Mouse (Mus musculus) ES-E14 (cell line): Measurements from ENCODE around the gene Gm17720. TPM values are rescaled to one million over a fixed set of nuclear protein-coding genes. Genes with fewer than 3 reads are reported as not detected.
"Not testable (repeated sequence)": the region's sequence is repeated elsewhere in the genome, so short reads cannot be mapped to it uniquely, and the experiment has no call there.

Source experiments
- DNase-seq: peaks from one replicate; pipeline ENCODE4 v3.0.0-alpha.2; 2013; ENCODE audit warnings: low read depth, low spot score
- H3K27ac ChIP-seq: 2 replicates; pipeline ENCODE4 v1.5.1; 2012; ENCODE audit warnings: low read depth, mild to moderate bottlenecking, low read length, moderate library complexity, mixed read lengths; ENCODE audit not compliant: poor library complexity, insufficient read depth, severe bottlenecking
- H3K36me3 ChIP-seq: 2 replicates; pipeline ENCODE4 v1.6.1; 2012; ENCODE audit warnings: mild to moderate bottlenecking, low read length, moderate library complexity, mixed read lengths; ENCODE audit not compliant: control insufficient read depth, poor library complexity, insufficient read depth, severe bottlenecking
- H3K4me1 ChIP-seq, 2 experiments: fragments of 150-350 bp in 1 of 2; sonication (generic) in 1 of 2; 2 replicates each; pipeline ENCODE4 v1.6.1; 2012; ENCODE audit warnings: low read length in 2 of 2, mild to moderate bottlenecking in 1 of 2, mixed read lengths in 1 of 2; ENCODE audit not compliant: control insufficient read depth in 2 of 2, insufficient read depth in 2 of 2, poor library complexity in 1 of 2
- H3K4me3 ChIP-seq, 2 experiments: fragments of 150-350 bp in 1 of 2; sonication (generic) in 1 of 2; 2 replicates each; pipeline ENCODE4 v1.5.1; 2012; ENCODE audit warnings: low read length in 2 of 2, low read depth in 1 of 2, mild to moderate bottlenecking in 1 of 2, mixed read lengths in 1 of 2; ENCODE audit not compliant: insufficient read depth in 1 of 2, poor library complexity in 1 of 2, severe bottlenecking in 1 of 2
- H3K9ac ChIP-seq: 2 replicates; pipeline ENCODE4 v1.6.1; 2012; ENCODE audit warnings: low read depth, mild to moderate bottlenecking, low read length, mixed read lengths; ENCODE audit not compliant: poor library complexity, insufficient read depth, severe bottlenecking
- H3K9me3 ChIP-seq: fragments of 150-350 bp; sonication (generic); 2 replicates; pipeline ENCODE4 v1.6.1; 2012; ENCODE audit warnings: low read depth, mild to moderate bottlenecking, low read length; ENCODE audit not compliant: control insufficient read depth, insufficient read depth
- CHD2 ChIP-seq: IDR thresholded peaks from 2 replicates; pipeline ENCODE4 v1.6.1; 2014; ENCODE audit warnings: mild to moderate bottlenecking, low read depth, low read length, inconsistent platforms
- HCFC1 ChIP-seq: IDR thresholded peaks from 2 replicates; pipeline ENCODE4 v1.6.1; 2012; ENCODE audit warnings: low read length, inconsistent platforms, borderline replicate concordance; ENCODE audit not compliant: insufficient read depth
- MAFK ChIP-seq: IDR thresholded peaks from 2 replicates; pipeline ENCODE4 v1.6.1; 2014; ENCODE audit warnings: mild to moderate bottlenecking, low read depth, low read length, inconsistent platforms; ENCODE audit not compliant: insufficient read depth
- ZC3H11A ChIP-seq: IDR thresholded peaks from 2 replicates; pipeline ENCODE4 v1.6.1; 2012; ENCODE audit warnings: low read depth, mild to moderate bottlenecking, inconsistent platforms, low read length, borderline replicate concordance
- ZNF384 ChIP-seq: IDR thresholded peaks from 2 replicates; pipeline ENCODE4 v1.6.1; 2012; ENCODE audit warnings: low read depth, low read length, inconsistent platforms
- in situ Hi-C, 2 experiments: fragments of 600-800 bp; cut with MboI; formaldehyde crosslinking; loops; one replicate each; pipeline ENCODE4 v1.15.1; 2025; ENCODE audit warnings: low sequenced_read_pairs in 2 of 2, inconsistent platforms in 1 of 2; ENCODE audit not compliant: unreplicated experiment in 2 of 2
- total RNA-seq: library from RNA; depleted of rRNA; stranded (reverse); fragments of 300-350 nt; gene quantifications from 2 replicates; pipeline ENCODE4 v1.2.3, GENCODE M21; 2012; rRNA removed

Gene Gm17720
- total RNA-seq, 1 experiment = not detected

- Histone ChIP-seq H3K9me3 (no peaks in the 10 kb centered on the region), H3K4me3 (no peak overlapping the region), H3K27ac (no peak overlapping the region), H3K9ac (no peak overlapping the region), H3K4me1 (no peaks in the 10 kb centered on the region), H3K36me3 (no peaks in the 10 kb centered on the region)
- DNase-seq = no peak
- TF ChIP-seq MAFK (no peak), CHD2 (no peak), HCFC1 (no peak), ZC3H11A (no peak), ZNF384 (no peak)
- in situ Hi-C loops = no loop called here
Measured at GRCm38 (mm10) chr8:110039216-110039615, 63.3 kb downstream of the Gm17720 start.

GRCm38 (mm10) chr8:110036156-110036555, 66.4 kb downstream of the Gm17720 start:
- in situ Hi-C loops = no loop called here
- Histone ChIP-seq H3K36me3 (no peaks in the 10 kb centered on the region), H3K4me1 (no peaks in the 10 kb centered on the region), H3K27ac (no peak overlapping the region), H3K4me3 (no peak overlapping the region), H3K9me3 (no peaks in the 10 kb centered on the region), H3K9ac (no peak overlapping the region)
- TF ChIP-seq MAFK (no peak), ZC3H11A (no peak), ZNF384 (no peak), HCFC1 (no peak), CHD2 (no peak)
- no peak for DNase-seq

GRCm38 (mm10) chr8:110034331-110034730, 68.2 kb downstream of the Gm17720 start:
- TF ChIP-seq MAFK (no peak), ZNF384 (no peak), CHD2 (no peak), ZC3H11A (no peak), HCFC1 (no peak)
- no peaks in the 10 kb centered on the region for H3K36me3 ChIP-seq
- H3K4me3 ChIP-seq = no peak overlapping the region
- DNase-seq = no peak
- H3K27ac ChIP-seq = no peak overlapping the region
- H3K4me1 ChIP-seq = no peaks in the 10 kb centered on the region
- in situ Hi-C loops = no loop called here
- H3K9ac ChIP-seq = no peak overlapping the region
- H3K9me3 ChIP-seq = no peaks in the 10 kb centered on the region

- H3K9ac ChIP-seq, H3K9me3 ChIP-seq, in situ Hi-C loops, H3K27ac ChIP-seq, H3K36me3 ChIP-seq, H3K4me3 ChIP-seq, H3K4me1 ChIP-seq, DNase-seq: not testable (repeated sequence)
Measured at GRCm38 (mm10) chr8:110033771-110034170, 68.8 kb downstream of the Gm17720 start.

Other genes with a start within 250 kb of the Gm17720 start
- gene Phlpp2, start 234.2 kb downstream of the Gm17720 start, total RNA-seq = 2.0 and 2.9 TPM in 2 replicates
- gene Marveld3, start 140.6 kb downstream of the Gm17720 start, total RNA-seq = 2.0 and 3.9 TPM in 2 replicates
- gene Tat, start 112.3 kb downstream of the Gm17720 start, total RNA-seq = not detected in 2 replicates
- 0.27 TPM in 1 of 2 replicates, not detected in the other for gene Chst4, start 63.0 kb downstream of the Gm17720 start, total RNA-seq
- 3.5 and 3.9 TPM in 2 replicates for gene Zfp612, start 23.0 kb downstream of the Gm17720 start, total RNA-seq
- gene Gm21964, start 1.5 kb downstream of the Gm17720 start, total RNA-seq = 0.67 and 0.79 TPM in 2 replicates
- gene Calb2, start 65.5 kb upstream of the Gm17720 start, total RNA-seq = 2.8 and 3.2 TPM in 2 replicates
- 4.9 and 6.5 TPM in 2 replicates for gene Cmtr2, start 112.9 kb upstream of the Gm17720 start, total RNA-seq
- 0.79 and 1.0 TPM in 2 replicates for gene Hydin, start 164.2 kb upstream of the Gm17720 start, total RNA-seq